Mouse (Mus musculus) erythroblast, embryonic 14.5 days (primary cell): ENCODE results near the gene Rpain. TPM values are rescaled to one million over a fixed set of nuclear protein-coding genes. Genes with fewer than 3 reads are reported as not detected.
A peak's percentile ranks its signal among the peaks of the same experiment; 100 is the strongest.

Experiments used
- H3K27me3 ChIP-seq: 2 replicates; pipeline ENCODE4 v1.6.1; 2012; ENCODE audit warnings: inconsistent platforms; ENCODE audit not compliant: control insufficient read depth
- H3K36me3 ChIP-seq: 2 replicates; pipeline ENCODE4 v1.6.1; 2012; ENCODE audit warnings: mild to moderate bottlenecking, inconsistent platforms; ENCODE audit not compliant: control insufficient read depth
- H3K4me1 ChIP-seq: 2 replicates; pipeline ENCODE4 v1.6.1; 2012; ENCODE audit warnings: inconsistent platforms; ENCODE audit not compliant: control insufficient read depth
- H3K4me3 ChIP-seq: replicated peaks from 2 replicates; pipeline ENCODE3; 2012; ENCODE audit warnings: moderate library complexity, mild to moderate bottlenecking, inconsistent platforms
- H3K9me3 ChIP-seq: 2 replicates; pipeline ENCODE4 v1.6.1; 2012; ENCODE audit warnings: low read length, inconsistent platforms, mixed read lengths; ENCODE audit not compliant: control insufficient read depth
- GATA1 ChIP-seq: IDR thresholded peaks from 2 replicates; pipeline ENCODE4 v1.6.1; 2012; ENCODE audit warnings: low read length, inconsistent platforms, mixed read lengths
- TAL1 ChIP-seq: IDR thresholded peaks from 3 replicates; pipeline ENCODE4 v1.6.1; 2012; ENCODE audit warnings: low read length, inconsistent platforms, mixed read lengths
- polyA plus RNA-seq: library from polyadenylated mRNA; stranded (reverse); fragments of >175 nt; gene quantifications from 2 replicates; pipeline ENCODE4 v1.2.3, GENCODE M21; 2012

The Rpain gene
- polyA plus RNA-seq, 1 experiment = 2.4 TPM

DNA sequence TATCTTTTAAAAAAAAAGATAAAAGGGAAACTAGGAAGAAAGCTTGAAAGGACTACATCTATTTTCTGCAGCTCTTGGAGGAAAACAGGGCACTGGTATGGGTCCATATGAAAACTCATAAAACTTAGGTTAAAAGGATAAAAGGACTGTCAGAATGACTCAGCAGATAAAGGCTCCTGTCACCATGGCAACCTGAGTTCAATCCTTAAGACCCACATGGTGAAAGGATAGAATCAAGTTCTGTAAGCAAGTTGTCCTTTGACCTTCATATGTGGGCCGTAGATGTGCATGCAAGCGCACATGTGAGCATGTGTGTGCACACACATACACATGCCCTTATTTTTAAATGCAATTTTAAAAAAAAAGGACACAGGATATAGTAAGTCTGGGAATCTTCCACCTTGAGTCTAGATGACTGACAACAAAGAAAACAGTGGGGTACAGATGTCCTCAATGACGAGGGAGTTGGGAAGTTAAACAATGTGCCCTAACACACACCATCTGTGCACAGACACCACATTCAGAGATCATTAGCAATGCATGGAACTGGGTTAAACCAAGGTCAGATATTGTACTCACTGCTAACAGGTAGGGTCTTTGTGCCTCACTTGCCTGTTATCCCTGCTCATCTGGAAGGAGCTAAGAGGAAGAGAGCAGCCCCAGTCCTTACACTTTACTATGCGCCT, 5.6 kb upstream of the Rpain start:
- H3K9me3 ChIP-seq = no peaks in the 10 kb centered on the region
- no peak for TF ChIP-seq TAL1
- TF ChIP-seq GATA1 = no peak
- peaks cover 33% of the 10 kb centered on the region for H3K4me1 ChIP-seq
- no peak overlapping the region for H3K4me3 ChIP-seq
- H3K36me3 ChIP-seq = peaks cover 80% of the 10 kb centered on the region
- H3K27me3 ChIP-seq = no peaks in the 10 kb centered on the region

DNA sequence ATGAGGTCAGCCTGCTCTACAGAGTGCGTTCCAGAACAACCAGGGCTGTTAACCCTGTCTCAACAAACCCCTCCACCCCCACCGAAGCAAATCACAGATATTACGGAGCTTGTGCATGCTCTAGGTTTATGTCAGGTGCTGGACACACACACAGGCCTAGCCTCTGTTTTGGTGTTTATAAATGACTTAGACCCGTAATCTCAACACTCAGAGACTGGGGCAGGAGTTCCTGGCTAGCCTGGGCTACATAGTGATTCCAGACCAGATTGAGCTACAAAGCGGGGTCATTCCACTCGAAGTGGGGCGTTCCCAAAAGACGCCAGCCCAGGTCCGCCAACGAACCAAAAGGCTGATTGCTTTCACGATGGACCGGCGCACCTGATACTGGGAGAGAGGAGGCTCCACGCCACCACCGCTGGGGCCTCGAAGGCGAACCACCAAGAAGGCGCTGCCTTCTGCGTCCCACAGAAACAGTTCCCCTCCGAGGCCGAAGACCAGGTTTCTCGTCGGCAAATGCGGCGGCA, 680 bp upstream of the Rpain start:
- Histone ChIP-seq H3K4me1 (peaks cover 57% of the 10 kb centered on the region), H3K27me3 (no peaks in the 10 kb centered on the region), H3K4me3 (peak overlapping the region; percentile 83), H3K36me3 (peaks cover 63% of the 10 kb centered on the region), H3K9me3 (no peaks in the 10 kb centered on the region)
- TF ChIP-seq TAL1 (no peak), GATA1 (no peak)

DNA sequence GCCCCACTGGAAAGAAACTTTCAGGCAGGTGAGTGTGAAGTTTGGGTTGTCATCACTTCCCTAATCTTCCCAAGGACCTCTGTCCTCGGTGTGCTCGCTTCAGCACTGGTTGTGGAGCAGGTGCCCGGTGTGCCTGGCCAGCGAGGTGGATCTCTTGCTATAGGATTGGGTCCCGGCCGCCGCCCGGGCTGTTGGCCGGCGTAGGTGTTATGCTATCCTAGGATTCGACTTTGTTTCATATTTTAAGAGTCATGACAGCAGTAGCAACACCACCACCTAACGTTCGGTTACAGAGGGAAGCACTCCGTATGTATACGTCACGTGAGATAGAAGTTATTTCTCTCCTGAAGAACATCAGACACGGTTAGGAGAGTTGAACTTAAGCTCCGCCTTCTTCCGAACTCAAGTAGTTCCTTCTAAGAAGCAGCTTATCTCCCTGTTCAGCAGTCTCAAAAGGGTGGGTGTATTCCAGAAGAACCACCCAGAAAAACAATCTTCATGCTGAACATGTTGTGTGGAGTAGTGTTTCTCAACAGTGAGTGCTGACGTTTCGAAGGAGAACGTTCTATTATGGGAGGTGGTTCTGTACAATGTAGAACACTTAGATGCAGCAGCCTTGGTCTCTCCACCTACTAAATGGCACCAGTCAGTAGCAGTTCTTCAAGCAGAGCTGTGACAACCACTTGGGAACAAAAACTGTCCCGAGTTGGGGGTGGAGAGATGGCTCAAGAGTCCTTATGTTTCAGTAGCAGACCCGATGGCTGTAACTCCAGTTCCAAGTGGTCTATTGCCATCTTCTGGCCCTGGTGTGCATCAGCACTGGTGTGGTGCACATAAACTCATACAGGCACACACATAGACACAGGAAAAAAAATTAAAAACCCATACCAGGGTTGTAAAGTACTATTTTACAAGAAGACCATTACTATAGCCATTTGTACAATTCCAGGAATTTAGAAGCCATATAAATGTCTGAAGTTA, 837 bp downstream of the Rpain start:
- H3K4me1 ChIP-seq = peaks cover 67% of the 10 kb centered on the region
- no peaks in the 10 kb centered on the region for H3K9me3 ChIP-seq
- no peaks in the 10 kb centered on the region for H3K27me3 ChIP-seq
- peaks cover 63% of the 10 kb centered on the region for H3K36me3 ChIP-seq
- peak; percentile 72 for TF ChIP-seq GATA1
- TF ChIP-seq TAL1 = peak; percentile 43; the same call in 1 of the 3 replicates
- H3K4me3 ChIP-seq = peak overlapping the region; percentile 83

DNA sequence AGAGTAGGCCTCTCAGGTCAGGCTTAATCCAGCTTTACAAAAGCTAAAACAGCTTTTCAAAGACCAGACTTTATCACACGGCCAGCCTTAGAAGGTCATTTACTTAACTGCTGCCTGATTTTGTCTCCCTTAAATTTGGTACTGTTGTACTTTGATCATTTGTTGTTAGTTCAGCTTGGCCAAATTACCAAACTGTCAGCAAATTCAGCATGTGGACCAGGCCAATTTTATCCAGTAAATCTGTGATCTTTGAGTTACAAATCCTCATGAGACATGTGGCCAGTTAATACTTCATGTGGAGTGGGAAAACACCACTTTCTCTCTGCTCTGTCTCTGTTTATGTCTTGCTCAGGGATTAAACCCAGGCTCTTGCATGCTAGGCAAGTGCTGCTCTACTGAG, 2.6 kb downstream of the Rpain start:
- peak overlapping the region; percentile 83 for H3K4me3 ChIP-seq
- no peaks in the 10 kb centered on the region for H3K9me3 ChIP-seq
- TF ChIP-seq GATA1 (no peak), TAL1 (no peak)
- H3K36me3 ChIP-seq = peaks cover 69% of the 10 kb centered on the region
- no peaks in the 10 kb centered on the region for H3K27me3 ChIP-seq
- H3K4me1 ChIP-seq = peaks cover 70% of the 10 kb centered on the region

DNA sequence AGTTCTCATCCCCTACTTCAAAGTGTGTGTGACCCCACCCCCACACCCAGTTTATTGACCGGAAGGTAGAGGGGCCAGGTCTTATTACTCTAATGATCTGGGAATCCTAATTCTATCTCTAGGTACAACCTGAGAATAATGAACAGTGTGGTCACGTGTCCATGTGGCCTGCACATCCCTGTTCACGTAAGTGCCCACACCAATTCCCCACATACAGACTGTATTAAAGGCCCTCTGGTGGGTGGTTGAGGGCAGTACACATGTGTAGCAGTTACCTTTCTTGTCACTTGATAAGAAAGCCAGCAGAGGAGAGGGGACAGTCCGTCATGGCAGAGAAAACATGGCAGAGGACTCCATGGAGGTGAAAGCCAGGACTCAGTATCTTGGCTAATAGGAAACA, 3.9 kb downstream of the Rpain start:
- TF ChIP-seq GATA1 (no peak), TAL1 (no peak)
- Histone ChIP-seq H3K4me1 (peaks cover 62% of the 10 kb centered on the region), H3K36me3 (peaks cover 76% of the 10 kb centered on the region)

DNA sequence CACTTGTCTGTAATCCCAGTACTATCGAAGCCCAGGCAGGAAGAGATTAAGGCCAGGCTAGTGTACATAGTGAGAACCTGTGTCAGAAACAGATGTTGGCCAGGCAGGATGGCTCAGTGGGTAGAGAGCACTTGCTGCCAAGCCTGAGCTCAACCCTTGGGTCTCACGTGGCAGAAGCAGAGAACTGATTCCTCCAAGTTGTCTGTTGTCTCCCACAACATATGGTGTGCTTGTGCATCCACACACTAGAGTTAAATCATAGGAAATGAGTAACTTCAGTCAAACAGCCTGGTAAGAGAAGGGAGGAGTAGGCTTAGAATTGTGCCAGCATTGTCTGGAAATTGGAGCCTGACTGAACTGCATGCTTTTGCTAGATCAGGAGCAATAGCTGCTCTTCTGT, 5.2 kb downstream of the Rpain start:
- no peaks in the 10 kb centered on the region for H3K9me3 ChIP-seq
- no peak for TF ChIP-seq GATA1
- no peak for TF ChIP-seq TAL1
- peaks cover 65% of the 10 kb centered on the region for H3K4me1 ChIP-seq
- H3K27me3 ChIP-seq = no peaks in the 10 kb centered on the region
- no peak overlapping the region for H3K4me3 ChIP-seq
- peaks cover 89% of the 10 kb centered on the region for H3K36me3 ChIP-seq

More for the DNA sequence above, 3.9 kb downstream of the Rpain start:
- no peaks in the 10 kb centered on the region for H3K27me3 ChIP-seq
- no peaks in the 10 kb centered on the region for H3K9me3 ChIP-seq
- H3K4me3 ChIP-seq = no peak overlapping the region

DNA sequence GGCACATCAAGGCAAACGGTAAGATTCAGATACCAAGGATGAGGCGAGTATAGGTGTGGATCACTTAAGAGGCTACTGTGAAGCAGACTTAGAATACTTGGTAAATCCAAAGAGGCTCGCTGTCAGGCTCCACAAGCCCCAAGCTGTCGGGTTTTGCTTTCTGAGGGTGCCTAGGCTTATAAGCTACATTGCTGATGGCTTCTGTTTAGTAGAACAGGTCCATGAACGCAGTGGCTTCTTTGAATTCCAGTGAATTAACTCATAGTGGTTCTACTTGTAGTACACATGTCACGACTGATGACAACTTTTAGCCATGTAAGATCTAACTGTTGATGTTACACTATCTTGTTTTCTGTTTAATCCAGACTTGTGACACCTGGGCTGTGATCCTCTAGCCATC, 7.3 kb downstream of the Rpain start:
- no peaks in the 10 kb centered on the region for H3K27me3 ChIP-seq
- H3K36me3 ChIP-seq = peaks cover 91% of the 10 kb centered on the region
- no peak for TF ChIP-seq GATA1
- H3K4me3 ChIP-seq = no peak overlapping the region
- peaks cover 67% of the 10 kb centered on the region for H3K4me1 ChIP-seq
- H3K9me3 ChIP-seq = no peaks in the 10 kb centered on the region

DNA sequence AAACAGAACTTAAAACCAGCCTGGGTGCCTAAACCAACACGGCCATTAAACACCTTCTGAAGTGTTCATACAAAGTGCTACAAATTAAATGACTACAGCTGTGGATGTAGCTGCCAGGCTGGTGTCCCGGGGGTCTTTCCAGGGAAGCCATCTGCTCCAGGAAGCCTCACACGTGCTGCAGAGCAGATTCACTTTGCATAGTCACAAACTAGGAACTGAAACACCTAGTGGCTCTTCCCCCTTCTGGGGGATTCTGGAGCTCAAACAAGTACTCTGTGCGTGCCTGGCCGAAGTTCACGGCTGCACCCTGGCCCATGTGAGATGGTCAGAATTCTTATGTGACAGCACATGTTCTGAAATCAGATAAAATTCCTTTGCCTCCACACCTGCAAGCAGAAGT, 10.2 kb downstream of the Rpain start:
- Histone ChIP-seq H3K4me3 (no peak overlapping the region), H3K9me3 (no peaks in the 10 kb centered on the region), H3K27me3 (no peaks in the 10 kb centered on the region), H3K36me3 (peaks cover 68% of the 10 kb centered on the region), H3K4me1 (peaks cover 50% of the 10 kb centered on the region)
- TF ChIP-seq GATA1 (no peak), TAL1 (no peak)
